Mouse (Mus musculus): ENCODE data around the gene Rprd1b. TPM values are rescaled to one million over a fixed set of nuclear protein-coding genes. Genes with fewer than 3 reads are reported as not detected.
A peak's percentile ranks its signal among the peaks of the same experiment; 100 is the strongest.

Rprd1b gene
- polyA plus RNA-seq, 1 experiment from 2014 or later: 19.8 TPM

GRCm38 (mm10) chr2:158094300-158094699 is 66.0 kb downstream of the Rprd1b start:
- H3K4me1 ChIP-seq (replicated peaks; ENCODE audit: control insufficient read depth, insufficient read depth, low read length): no peaks in the 10 kb centered on the region
- no peak overlapping the region for H3K4me3 ChIP-seq (ENCODE audit: low read depth, low read length)
- no peak for ATAC-seq
- no peak for TF ChIP-seq CTCF (IDR thresholded peaks at IDR 0.05; ENCODE audit: low read depth)
- no peak overlapping the region for H3K9ac ChIP-seq (ENCODE audit: low read depth, low read length)
- 59% methylated on average over 7 of the region's 7 CpGs for WGBS
- H3K36me3 ChIP-seq (ENCODE audit: control insufficient read depth, insufficient read depth): no peaks in the 10 kb centered on the region
- no peaks in the 10 kb centered on the region for H3K9me3 ChIP-seq (ENCODE audit: control insufficient read depth)
- no peaks in the 10 kb centered on the region for H3K27me3 ChIP-seq (replicated peaks; ENCODE audit: control insufficient read depth, insufficient read depth, low read length)
- no peak overlapping the region for H3K4me2 ChIP-seq (replicated peaks; ENCODE audit: low read depth)
- peak overlapping the region; percentile 17; the same call in 1 of the 2 replicates for H3K27ac ChIP-seq (ENCODE audit: low read depth, low read length)

- no peaks in the 10 kb centered on the region for H3K27me3 ChIP-seq (replicated peaks; ENCODE audit: control insufficient read depth, insufficient read depth, low read length)
- no peak overlapping the region for H3K4me2 ChIP-seq (replicated peaks; ENCODE audit: low read depth)
- H3K4me1 ChIP-seq (replicated peaks; ENCODE audit: control insufficient read depth, insufficient read depth, low read length): no peaks in the 10 kb centered on the region
- ATAC-seq: no peak
- no peak overlapping the region for H3K9ac ChIP-seq (ENCODE audit: low read depth, low read length)
- H3K27ac ChIP-seq (ENCODE audit: low read depth, low read length): peak overlapping the region; percentile 17; the same call in 1 of the 2 replicates
- no peak overlapping the region for H3K4me3 ChIP-seq (ENCODE audit: low read depth, low read length)
- 56% methylated on average over 5 of the region's 5 CpGs for WGBS
- H3K36me3 ChIP-seq (ENCODE audit: control insufficient read depth, insufficient read depth): no peaks in the 10 kb centered on the region
- TF ChIP-seq CTCF (IDR thresholded peaks at IDR 0.05; ENCODE audit: low read depth): no peak
- no peaks in the 10 kb centered on the region for H3K9me3 ChIP-seq (ENCODE audit: control insufficient read depth)
These were observed 66.5 kb downstream of the Rprd1b start for GRCm38 (mm10) chr2:158094846-158095245.

GRCm38 (mm10) chr2:158097071-158097470 is 68.8 kb downstream of the Rprd1b start:
- no peak for ATAC-seq
- Histone ChIP-seq H3K4me3 (ENCODE audit: low read depth, low read length) (no peak overlapping the region), H3K27ac (ENCODE audit: low read depth, low read length) (no peak overlapping the region), H3K36me3 (ENCODE audit: control insufficient read depth, insufficient read depth) (no peaks in the 10 kb centered on the region), H3K4me2 (replicated peaks; ENCODE audit: low read depth) (no peak overlapping the region), H3K4me1 (replicated peaks; ENCODE audit: control insufficient read depth, insufficient read depth, low read length) (no peaks in the 10 kb centered on the region), H3K9ac (ENCODE audit: low read depth, low read length) (no peak overlapping the region), H3K9me3 (ENCODE audit: control insufficient read depth) (no peaks in the 10 kb centered on the region), H3K27me3 (replicated peaks; ENCODE audit: control insufficient read depth, insufficient read depth, low read length) (no peaks in the 10 kb centered on the region)
- no peak for TF ChIP-seq CTCF (IDR thresholded peaks at IDR 0.05; ENCODE audit: low read depth)
- 82% methylated on average over 5 of the region's 5 CpGs for WGBS

- Histone ChIP-seq H3K9ac (ENCODE audit: low read depth, low read length) (no peak overlapping the region), H3K27me3 (replicated peaks; ENCODE audit: control insufficient read depth, insufficient read depth, low read length) (no peaks in the 10 kb centered on the region), H3K27ac (ENCODE audit: low read depth, low read length) (no peak overlapping the region), H3K4me3 (ENCODE audit: low read depth, low read length) (no peak overlapping the region), H3K9me3 (ENCODE audit: control insufficient read depth) (no peaks in the 10 kb centered on the region), H3K4me1 (replicated peaks; ENCODE audit: control insufficient read depth, insufficient read depth, low read length) (no peaks in the 10 kb centered on the region), H3K4me2 (replicated peaks; ENCODE audit: low read depth) (no peak overlapping the region), H3K36me3 (ENCODE audit: control insufficient read depth, insufficient read depth) (no peaks in the 10 kb centered on the region)
- ATAC-seq: no peak
- no peak for TF ChIP-seq CTCF (IDR thresholded peaks at IDR 0.05; ENCODE audit: low read depth)
- WGBS: 91% methylated on average over 5 of the region's 5 CpGs
These were observed 70.4 kb downstream of the Rprd1b start for GRCm38 (mm10) chr2:158098730-158099129.

- Histone ChIP-seq H3K4me3 (ENCODE audit: low read depth, low read length) (no peak overlapping the region), H3K27me3 (replicated peaks; ENCODE audit: control insufficient read depth, insufficient read depth, low read length) (no peaks in the 10 kb centered on the region), H3K9ac (ENCODE audit: low read depth, low read length) (no peak overlapping the region), H3K4me1 (replicated peaks; ENCODE audit: control insufficient read depth, insufficient read depth, low read length) (no peaks in the 10 kb centered on the region), H3K9me3 (ENCODE audit: control insufficient read depth) (no peaks in the 10 kb centered on the region), H3K36me3 (ENCODE audit: control insufficient read depth, insufficient read depth) (no peaks in the 10 kb centered on the region), H3K4me2 (replicated peaks; ENCODE audit: low read depth) (no peak overlapping the region), H3K27ac (ENCODE audit: low read depth, low read length) (no peak overlapping the region)
- WGBS: 66% methylated on average over 3 of the region's 3 CpGs
- TF ChIP-seq CTCF (IDR thresholded peaks at IDR 0.05; ENCODE audit: low read depth): no peak
- ATAC-seq: no peak
These were observed 71.2 kb downstream of the Rprd1b start for GRCm38 (mm10) chr2:158099537-158099936.

- no peaks in the 10 kb centered on the region for H3K27me3 ChIP-seq (replicated peaks; ENCODE audit: control insufficient read depth, insufficient read depth, low read length)
- H3K4me1 ChIP-seq (replicated peaks; ENCODE audit: control insufficient read depth, insufficient read depth, low read length): no peaks in the 10 kb centered on the region
- no peaks in the 10 kb centered on the region for H3K9me3 ChIP-seq (ENCODE audit: control insufficient read depth)
- no peak overlapping the region for H3K27ac ChIP-seq (ENCODE audit: low read depth, low read length)
- no peaks in the 10 kb centered on the region for H3K36me3 ChIP-seq (ENCODE audit: control insufficient read depth, insufficient read depth)
- no peak overlapping the region for H3K4me3 ChIP-seq (ENCODE audit: low read depth, low read length)
- no peak for TF ChIP-seq CTCF (IDR thresholded peaks at IDR 0.05; ENCODE audit: low read depth)
- WGBS: 78% methylated on average over 5 of the region's 5 CpGs
- no peak overlapping the region for H3K9ac ChIP-seq (ENCODE audit: low read depth, low read length)
- no peak for ATAC-seq
- no peak overlapping the region for H3K4me2 ChIP-seq (replicated peaks; ENCODE audit: low read depth)
These were observed 73.5 kb downstream of the Rprd1b start for GRCm38 (mm10) chr2:158101768-158102167.

- Histone ChIP-seq H3K27me3 (replicated peaks; ENCODE audit: control insufficient read depth, insufficient read depth, low read length) (no peaks in the 10 kb centered on the region), H3K4me3 (ENCODE audit: low read depth, low read length) (no peak overlapping the region), H3K4me2 (replicated peaks; ENCODE audit: low read depth) (no peak overlapping the region), H3K9ac (ENCODE audit: low read depth, low read length) (no peak overlapping the region), H3K9me3 (ENCODE audit: control insufficient read depth) (no peaks in the 10 kb centered on the region), H3K27ac (ENCODE audit: low read depth, low read length) (no peak overlapping the region), H3K36me3 (ENCODE audit: control insufficient read depth, insufficient read depth) (no peaks in the 10 kb centered on the region), H3K4me1 (replicated peaks; ENCODE audit: control insufficient read depth, insufficient read depth, low read length) (peaks cover 7% of the 10 kb centered on the region; the same call in 1 of the 2 replicates)
- no peak for ATAC-seq
- no peak for TF ChIP-seq CTCF (IDR thresholded peaks at IDR 0.05; ENCODE audit: low read depth)
- WGBS: 60% methylated on average over 6 of the region's 6 CpGs
These were observed 76.7 kb downstream of the Rprd1b start for GRCm38 (mm10) chr2:158104966-158105365.

Data from intestine, postnatal 0 days (tissue).